Mouse (Mus musculus) liver, adult 10 weeks (tissue): ENCODE measurements around the gene Npas4. TPM values are rescaled to one million over a fixed set of nuclear protein-coding genes. Genes with fewer than 3 reads are reported as not detected.

ENCODE experiments used
- polyA plus RNA-seq: library from polyadenylated mRNA; stranded (reverse); fragments of 350-450 nt; fragmentation: Illumina TruSeq; extraction: RNeasy Lipid Tissue Mini Kit (QIAGEN cat#74804); gene quantifications from one replicate; pipeline ENCODE4 v1.2.3, GENCODE M21; 2014; ENCODE audit warnings: low read depth, low replicate concordance

The Npas4 gene
- polyA plus RNA-seq, result not detected

DNA sequence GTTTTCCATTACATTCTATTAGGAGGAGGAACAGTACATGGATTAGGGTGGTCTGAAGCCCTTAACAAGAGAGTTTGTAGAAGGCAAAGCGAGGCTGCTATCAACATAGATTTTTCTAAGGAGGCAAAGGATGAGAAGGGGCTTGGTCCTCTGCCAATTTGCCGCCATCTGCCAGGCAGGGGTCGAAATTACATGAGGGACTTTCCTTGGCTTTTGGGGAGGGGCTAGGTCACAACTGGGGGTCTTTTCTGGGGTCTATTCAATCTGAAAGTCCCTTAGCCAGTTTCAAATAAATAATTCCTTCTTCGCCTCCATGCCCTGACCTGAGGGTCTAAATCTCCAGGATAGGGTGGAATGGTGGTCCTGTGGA, at the start of gene Npas4:
Npas4 (minus strand) TSS at position 61 of the 370 bp plus-strand sequence.

DNA sequence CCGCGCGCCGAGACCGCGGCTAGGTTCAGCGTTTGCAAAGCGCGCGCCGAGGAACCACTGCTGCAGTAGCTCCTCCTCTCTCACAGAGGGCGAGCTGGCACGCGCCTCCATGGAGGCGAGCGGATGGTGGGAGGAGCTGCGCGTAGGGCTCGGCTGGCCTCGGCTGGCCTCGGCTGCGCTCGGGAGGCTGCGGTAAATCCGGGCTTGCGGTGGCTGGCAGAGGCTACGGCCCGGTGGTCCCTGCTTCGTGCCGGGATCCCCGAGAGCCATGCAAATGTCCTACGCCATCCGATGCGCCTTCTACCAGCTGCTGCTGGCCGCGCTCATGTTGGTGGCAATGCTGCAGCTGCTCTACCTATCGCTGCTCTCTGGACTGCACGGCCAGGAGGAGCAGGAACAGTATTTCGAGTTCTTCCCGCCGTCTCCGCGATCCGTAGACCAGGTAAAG, 48.6 kb upstream of the Npas4 start, which contains the start of the genes B4gat1 and AC124502.3:
B4gat1 (plus strand) TSS at position 118 of the 448 bp plus-strand sequence.
AC124502.3 (plus strand) TSS at position 183 of the 448 bp plus-strand sequence.

DNA sequence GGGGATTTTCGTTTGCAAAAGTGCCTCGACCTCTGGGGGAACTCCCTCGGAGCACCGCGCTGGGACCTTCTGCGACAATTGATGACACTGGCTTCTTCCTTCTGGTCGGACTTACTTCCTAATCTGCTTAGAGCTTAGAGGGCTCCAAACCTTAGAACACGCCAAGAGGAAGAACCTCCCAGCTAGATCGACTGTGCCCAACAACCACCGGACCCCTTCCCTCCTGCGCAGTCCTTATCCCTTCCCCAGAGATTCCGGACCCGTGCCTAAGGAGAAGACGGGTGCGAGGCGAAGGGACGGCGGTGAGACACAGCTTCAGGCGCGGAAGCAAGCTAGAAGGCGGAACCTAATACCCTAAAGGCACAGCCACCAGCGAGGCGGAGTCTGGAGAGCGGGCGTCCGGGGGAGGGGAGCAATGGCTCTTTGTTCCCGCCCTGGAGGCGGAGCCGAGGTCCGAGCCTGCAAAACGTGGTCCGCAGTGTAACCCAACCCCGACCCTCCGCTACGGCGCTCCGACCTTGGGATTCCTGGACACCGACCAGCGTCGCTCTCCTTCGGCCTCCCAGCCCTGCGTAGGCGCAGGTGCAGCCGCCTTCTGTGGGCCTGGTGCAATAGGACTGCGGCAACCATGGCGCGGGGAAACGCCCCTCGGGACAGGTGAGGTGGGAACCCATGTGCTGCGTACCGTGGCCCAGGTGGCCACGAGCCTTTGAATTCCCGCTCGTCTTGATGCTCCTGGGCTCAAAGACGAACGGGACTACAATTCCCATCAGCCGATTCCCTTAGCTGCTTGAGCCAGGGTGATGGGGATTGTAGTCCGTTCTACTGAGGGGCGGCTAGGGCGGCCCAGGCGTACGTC, 33.7 kb upstream of the Npas4 start, which contains the start of gene Slc29a2:
Slc29a2 (plus strand) TSS at position 240 of the 859 bp plus-strand sequence.

DNA sequence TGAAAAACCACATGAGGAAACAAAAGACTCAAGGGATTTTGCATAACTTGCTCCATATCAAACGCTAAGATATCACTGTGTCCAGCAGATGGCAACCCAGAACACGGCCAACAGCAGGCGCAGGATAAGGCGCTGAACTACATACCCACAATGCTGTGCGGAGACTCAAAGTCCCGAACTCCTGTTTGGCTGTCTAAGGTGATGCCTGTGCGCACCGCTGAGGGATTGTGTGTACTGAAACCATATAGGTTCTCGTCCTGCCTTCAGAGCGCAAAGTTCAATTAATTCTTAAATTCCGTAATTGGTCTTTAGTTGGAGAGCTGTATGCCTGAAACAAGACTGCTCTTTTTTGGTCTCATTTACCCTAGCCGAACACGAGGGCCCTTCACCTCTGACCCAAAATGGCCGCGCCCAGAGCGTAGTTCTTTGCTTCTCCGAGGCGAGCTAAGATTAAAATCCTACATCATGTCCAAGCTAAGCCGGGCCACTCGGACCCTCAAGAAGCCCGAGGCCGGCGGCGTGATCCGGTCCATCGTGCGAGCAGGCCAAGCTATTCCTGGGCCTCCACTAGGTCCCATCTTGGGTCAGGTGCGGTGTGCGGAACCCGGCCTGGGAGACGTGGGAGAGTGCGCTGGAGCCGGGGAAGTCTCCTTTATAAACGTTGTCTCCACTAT, 28.1 kb downstream of the Npas4 start, which contains the start of gene Mrpl11:
Mrpl11 (plus strand) TSS at position 220 of the 674 bp plus-strand sequence.

DNA sequence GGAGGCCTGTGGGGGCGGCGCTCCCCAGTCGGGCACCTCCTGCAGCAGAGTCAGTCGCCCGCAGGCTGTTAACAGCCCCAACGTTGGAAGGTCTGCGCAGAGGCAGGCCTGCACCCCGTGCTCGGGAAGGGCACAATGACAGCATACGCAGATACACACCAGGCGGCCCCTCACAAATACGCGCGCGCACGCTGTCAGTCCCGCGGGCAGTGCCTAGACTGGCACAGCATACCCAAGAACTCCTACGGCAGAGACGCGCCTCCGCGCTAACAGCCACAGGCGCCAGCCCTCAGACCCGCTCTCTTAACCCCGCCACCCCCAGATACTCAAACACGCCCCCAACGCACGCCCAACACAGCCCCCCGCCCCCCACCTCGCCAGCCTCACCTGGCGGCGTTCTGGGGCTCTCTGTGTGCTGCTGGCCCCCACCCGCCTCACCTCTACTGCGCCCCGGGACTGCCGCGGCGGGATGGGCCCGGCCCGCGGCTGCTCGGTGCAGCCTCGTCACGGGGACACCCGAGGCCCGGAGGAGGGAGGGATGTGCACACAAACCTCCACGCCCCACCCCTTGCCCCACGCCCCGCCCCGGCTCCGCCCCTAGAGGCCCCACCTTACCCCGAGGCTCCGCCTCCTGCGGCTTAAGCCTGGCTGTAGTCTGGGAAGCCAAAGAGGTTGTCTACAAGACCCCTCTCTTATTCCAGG, 47.4 kb downstream of the Npas4 start, which contains the start of gene Peli3:
Peli3 (minus strand) TSS at position 577 of the 702 bp plus-strand sequence.

Other genes with a start within 250 kb of the Npas4 start
- 11.6 TPM for gene Rbm4b, start 233.8 kb downstream of the Npas4 start, polyA plus RNA-seq
- gene Rbm4, start 196.4 kb downstream of the Npas4 start, polyA plus RNA-seq, result 5.6 TPM
- 14.7 TPM for gene Gm21992, start 178.7 kb downstream of the Npas4 start, polyA plus RNA-seq
- gene Rbm14, start 178.7 kb downstream of the Npas4 start, polyA plus RNA-seq, result 1.9 TPM
- gene Ccs, start 151.0 kb downstream of the Npas4 start, polyA plus RNA-seq, result 17.2 TPM
- gene Ccdc87, start 150.9 kb downstream of the Npas4 start, polyA plus RNA-seq, result not detected
- 13.0 TPM for gene Ctsf, start 135.2 kb downstream of the Npas4 start, polyA plus RNA-seq
- not detected for gene Actn3, start 112.4 kb downstream of the Npas4 start, polyA plus RNA-seq
- gene Zdhhc24, start 111.6 kb downstream of the Npas4 start, polyA plus RNA-seq, result 3.2 TPM
- gene Bbs1, start 83.7 kb downstream of the Npas4 start, polyA plus RNA-seq, result 0.45 TPM
- gene Dpp3, start 62.0 kb downstream of the Npas4 start, polyA plus RNA-seq, result 4.6 TPM
- 0.42 TPM for gene Peli3, start 47.2 kb downstream of the Npas4 start, polyA plus RNA-seq
- 22.6 TPM for gene Mrpl11, start 28.2 kb downstream of the Npas4 start, polyA plus RNA-seq
- not detected for gene Slc29a2, start 33.5 kb upstream of the Npas4 start, polyA plus RNA-seq
- 9.5 TPM for gene B4gat1, start 48.5 kb upstream of the Npas4 start, polyA plus RNA-seq
- gene AC124502.3, start 48.6 kb upstream of the Npas4 start, polyA plus RNA-seq, result 0.69 TPM
- gene Brms1, start 51.0 kb upstream of the Npas4 start, polyA plus RNA-seq, result 1.6 TPM
- not detected for gene Rin1, start 60.2 kb upstream of the Npas4 start, polyA plus RNA-seq
- not detected for gene Cd248, start 77.8 kb upstream of the Npas4 start, polyA plus RNA-seq
- not detected for gene Tmem151a, start 95.2 kb upstream of the Npas4 start, polyA plus RNA-seq
- 27.7 TPM for gene Yif1a, start 98.2 kb upstream of the Npas4 start, polyA plus RNA-seq
- gene Cnih2, start 108.2 kb upstream of the Npas4 start, polyA plus RNA-seq, result not detected
- gene Rab1b, start 116.8 kb upstream of the Npas4 start, polyA plus RNA-seq, result 7.5 TPM
- 0.93 TPM for gene Klc2, start 128.2 kb upstream of the Npas4 start, polyA plus RNA-seq